Mouse (Mus musculus): Measurements from ENCODE around the gene Map3k14.
A peak's percentile ranks its signal among the peaks of the same experiment; 100 is the strongest.
"Not testable (repeated sequence)": the region's sequence is repeated elsewhere in the genome, so short reads cannot be mapped to it uniquely, and the experiment has no call there.

The Map3k14 gene

DNA sequence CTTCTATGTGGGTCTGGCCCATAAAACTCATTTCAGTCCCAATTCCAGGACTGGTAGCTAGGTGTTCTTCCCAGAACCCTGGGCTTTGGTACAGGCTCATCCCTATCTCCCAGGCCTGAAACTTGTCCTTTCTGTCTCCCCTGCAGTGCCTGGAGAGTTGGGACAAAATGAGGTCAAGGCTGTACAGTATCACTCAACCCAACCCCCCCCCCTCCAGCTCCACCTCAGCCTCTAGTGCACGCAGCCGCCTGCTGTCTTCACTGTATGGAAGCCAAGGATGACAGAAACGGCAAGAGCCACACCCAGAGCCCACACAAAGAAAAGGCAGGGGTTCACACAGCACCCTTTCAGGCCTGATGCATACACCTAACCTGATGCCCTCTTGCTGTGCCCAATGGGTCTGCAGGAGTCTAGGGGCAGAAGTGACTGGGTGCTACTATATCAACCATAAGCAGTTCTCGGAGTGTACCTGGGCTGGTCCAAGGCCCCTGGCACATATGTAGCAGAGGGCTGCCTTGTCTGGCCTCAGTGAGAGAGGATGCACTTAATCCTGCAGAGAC, 20.5 kb downstream of the Map3k14 start:
- DNase-seq (ENCODE audit: low read depth, low spot score): no peak

DNA sequence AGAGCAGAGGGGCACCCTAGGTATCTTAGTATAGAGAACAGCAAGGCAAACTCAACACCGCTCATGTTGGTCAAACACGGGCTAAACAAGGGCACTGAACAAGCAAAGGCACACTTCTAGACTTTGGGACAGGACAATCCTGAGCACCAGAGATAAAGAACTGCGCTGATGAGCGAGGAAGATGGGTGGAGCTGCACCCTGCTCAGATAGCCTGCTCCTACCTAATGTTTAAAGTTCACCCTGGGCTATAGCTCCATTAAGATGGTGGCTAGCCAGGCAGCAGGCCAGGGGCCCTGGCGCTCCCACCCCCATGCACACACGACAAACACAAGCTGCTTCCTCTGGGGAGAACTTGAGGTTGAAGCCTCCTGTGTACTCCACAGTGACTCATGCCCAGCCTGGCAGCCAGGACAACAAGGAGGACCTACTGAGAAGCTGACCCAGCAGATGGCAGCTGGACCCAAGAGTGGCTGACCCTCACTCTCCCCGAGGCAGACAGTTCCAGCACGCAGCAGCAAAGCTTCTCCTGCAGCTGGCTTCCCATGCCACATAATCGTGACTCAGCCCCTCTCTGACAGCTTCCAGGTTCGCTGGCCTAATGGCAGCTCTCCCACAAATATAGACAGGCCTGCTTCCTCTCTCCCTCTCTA, 21.1 kb downstream of the Map3k14 start:
- DNase-seq (ENCODE audit: low read depth, low spot score): no peak

DNA sequence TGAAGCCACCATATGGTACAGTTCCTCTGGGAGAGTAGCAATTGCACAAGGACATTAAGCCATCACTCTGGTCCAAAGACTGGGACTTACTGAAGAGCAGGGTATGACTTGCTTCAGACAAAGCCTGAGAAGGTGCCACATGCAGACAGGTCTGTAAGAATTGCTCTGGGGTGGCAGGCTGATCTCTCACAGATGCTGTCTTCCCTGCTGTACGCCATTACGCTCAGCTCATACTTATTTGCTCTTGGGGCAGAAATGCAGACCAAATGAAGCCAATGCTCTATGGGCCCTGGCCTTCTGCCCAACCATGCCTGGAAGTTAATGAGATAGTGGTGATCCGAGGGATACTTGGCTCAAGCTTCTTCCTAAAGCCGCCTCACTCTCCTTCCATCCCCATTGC, 22.4 kb downstream of the Map3k14 start:
- no peak for DNase-seq (ENCODE audit: low read depth, low spot score)

DNA sequence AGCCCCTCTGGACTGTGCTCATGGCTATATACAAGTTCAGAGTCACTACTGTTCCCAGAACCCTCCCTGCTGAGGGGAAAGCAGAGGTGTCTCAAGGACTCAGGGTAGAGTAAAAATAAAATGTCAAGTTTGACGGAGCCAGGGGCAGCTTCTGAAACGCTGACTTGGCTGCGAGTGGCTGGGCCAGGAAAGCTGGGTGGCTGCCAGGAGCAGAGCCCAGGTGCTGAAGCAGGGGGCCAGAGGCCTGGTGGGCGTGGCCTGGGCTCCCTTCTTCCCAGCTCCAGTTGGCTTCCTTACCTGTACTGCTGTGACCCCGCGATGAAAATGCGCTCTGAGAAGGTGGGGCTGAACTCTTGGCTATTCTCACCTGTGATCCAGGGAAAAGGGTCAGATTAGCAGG, 26.5 kb downstream of the Map3k14 start:
- DNase-seq (ENCODE audit: low read depth, low spot score): no peak

DNA sequence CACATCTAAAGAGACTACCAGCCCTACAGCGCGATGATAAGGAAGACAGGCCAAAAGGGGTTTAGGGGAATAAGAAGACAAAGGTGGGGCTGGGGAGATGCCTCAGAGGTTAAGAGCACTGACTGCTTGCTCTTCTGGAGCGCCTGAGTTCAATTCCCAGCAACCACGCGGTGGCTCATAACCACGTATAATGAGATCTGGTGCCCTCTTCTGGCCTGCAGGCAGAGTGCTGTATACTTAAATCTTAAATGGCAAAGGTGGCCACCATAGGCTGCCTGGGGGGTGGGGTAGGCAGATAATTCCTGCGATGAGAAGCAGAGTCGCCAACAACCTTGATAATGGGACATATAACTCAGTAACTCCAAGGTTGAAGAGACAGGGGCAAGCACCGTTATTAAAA, 29.5 kb downstream of the Map3k14 start:
- DNase-seq (ENCODE audit: low read depth, low spot score): no peak

DNA sequence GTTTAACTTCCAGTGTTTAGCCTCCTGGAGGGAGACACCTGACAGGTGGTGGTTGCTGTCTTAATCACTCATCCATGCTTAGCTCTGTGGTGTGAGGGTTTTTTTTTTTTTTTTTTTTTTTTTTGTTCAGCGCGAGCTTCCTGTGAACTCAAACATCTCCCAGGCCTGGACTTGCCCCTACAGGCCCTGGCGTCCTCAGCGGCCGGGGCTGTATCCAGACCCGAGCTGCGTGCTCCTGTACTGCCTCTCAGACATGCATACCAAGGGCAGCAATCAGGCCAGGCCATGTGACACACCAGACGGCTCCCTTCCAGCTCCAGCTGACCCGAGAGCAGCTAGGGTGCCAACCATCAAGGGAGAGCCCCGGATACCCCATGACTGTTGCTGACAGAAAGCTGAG, 30.4 kb downstream of the Map3k14 start:
- no peak for DNase-seq (ENCODE audit: low read depth, low spot score)

DNA sequence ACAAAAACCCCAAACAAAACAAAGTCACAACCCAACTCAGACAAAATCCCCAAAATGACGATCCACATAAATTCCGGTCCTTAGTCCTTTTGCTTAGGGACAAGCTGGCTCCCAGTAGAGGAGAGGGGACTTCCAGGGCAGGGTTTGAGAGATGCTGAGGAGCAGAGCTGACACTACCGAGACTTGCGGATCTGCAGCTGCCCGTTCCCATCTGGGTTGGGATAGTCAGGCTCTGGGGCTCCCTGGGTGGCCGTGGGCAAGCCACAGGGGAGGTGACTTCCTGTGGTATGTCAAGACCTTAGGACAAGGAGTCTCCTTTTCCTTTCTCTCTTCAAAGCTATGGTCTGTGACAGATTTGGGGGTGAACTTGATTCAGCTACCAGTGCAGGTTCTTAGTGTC, 30.8 kb downstream of the Map3k14 start:
- no peak for DNase-seq (ENCODE audit: low read depth, low spot score)

DNA sequence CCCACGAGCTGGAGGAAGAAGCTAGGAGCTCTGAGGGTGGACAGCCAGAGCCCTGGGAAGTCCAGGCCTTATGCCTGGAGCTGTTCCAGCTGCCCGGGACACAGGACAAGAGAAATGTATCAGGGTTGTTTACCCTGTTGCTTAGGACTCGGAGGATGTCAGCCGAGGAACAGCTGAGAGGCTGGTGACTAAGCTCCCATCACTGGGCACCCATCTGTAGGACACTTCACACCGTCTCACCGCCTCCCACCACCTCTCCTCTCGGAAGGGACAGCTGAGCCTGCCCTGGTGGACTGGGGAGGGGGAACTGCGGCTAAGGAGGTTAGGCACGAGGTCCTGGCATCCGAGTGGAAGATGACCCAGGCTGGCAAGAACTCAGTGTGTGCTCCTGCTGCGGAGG, 31.6 kb downstream of the Map3k14 start:
- no peak for DNase-seq (ENCODE audit: low read depth, low spot score)

DNA sequence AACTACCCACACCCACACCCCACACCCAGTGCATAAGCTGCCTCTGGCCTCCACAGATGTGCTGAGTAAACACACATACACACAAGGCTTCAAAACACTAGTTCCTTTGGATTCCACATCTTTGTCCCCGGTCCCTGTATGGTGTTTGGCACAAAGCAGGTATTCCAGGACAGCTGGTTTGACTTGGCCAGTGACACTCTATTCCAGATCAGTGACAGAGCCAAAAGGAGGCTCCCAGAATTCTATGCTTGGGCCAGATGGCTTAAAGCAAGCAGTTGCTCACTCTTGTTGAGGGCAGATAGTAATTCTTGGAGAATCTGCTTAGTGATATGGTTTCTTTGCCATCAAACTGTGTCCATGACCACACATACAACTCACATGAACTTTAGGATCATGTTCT, 32.8 kb downstream of the Map3k14 start:
- no peak for DNase-seq (ENCODE audit: low read depth, low spot score)

DNA sequence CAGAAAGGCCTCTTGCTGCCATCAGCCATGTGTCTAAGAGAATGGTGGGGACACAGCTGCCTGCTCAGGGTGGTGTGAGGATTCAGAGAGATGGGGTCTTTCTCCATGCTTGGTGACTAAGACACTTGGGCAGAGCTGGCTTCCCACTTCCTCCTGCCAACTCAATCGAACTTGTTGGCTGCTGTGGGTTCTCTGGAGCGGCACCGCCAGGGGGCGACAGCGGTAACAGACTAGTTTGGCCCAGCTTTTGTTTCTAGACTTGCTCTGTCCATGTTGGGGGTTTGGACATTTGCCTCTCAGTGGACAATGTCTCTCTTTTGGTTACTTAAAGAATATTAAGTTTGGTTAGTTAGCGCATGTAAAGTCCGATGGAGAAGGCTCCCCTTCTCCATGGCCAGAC, 34.3 kb downstream of the Map3k14 start:
- peak; percentile 73 for DNase-seq (ENCODE audit: low read depth, low spot score)

DNA sequence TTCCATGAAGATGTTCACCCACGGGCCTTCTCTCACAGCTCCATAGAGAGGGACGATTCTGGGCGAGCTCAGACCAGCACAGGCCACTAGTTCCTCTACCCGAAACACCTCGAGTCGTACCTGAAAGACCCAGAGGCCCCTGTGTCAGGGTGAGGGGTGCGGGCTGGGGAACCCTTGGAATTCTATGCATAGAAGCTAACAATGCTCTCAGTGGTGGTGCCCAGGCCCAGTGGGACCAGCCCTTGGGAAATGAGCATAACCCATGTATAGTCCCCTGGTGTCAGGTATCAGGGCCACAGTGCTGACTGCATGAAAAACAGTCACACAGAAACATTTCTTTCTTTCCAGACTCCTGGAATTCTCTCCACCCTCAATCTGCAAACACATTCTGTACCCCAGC, 35.9 kb downstream of the Map3k14 start:
- no peak for DNase-seq (ENCODE audit: low read depth, low spot score)

DNA sequence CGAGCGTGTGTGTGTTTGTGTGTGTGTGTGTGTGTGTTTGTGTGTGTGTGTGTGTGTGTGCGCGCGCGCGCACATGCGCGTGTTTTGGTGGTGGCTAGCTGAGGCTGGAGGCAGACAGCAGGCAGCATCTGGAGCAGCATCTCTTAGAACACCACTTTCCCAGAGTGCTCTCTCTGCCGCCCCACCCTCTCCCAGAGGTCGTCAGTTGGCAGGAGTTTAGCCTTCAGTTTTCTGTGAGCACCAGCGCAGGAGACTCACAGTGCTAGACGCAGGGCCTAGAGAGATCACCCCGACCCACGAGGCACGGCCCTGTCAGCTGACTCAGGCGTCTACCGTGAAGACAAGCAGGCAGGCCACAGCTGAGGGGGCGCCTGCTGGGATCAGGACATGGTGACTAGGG, 36.6 kb downstream of the Map3k14 start:
- DNase-seq (ENCODE audit: low read depth, low spot score): no peak

DNA sequence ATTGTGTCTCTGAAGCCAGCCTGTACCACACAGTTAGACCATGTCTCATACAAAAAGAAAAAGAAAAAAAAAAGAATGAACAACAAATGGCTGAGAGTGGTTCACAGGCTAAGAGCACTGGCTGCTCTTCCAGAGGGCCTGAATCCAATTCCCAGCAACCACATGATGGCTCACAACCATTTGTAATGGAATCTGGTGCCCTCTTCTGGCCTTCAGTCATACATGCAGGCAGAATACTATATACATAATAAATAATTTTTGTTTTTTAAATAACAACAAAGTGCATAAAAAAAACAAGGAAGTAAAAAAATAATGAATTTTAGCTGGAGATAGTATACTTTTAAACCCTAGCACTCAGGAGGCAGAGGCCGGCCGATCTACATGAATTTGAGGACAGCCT, 37.7 kb downstream of the Map3k14 start:
- no peak for DNase-seq (ENCODE audit: low read depth, low spot score)

DNA sequence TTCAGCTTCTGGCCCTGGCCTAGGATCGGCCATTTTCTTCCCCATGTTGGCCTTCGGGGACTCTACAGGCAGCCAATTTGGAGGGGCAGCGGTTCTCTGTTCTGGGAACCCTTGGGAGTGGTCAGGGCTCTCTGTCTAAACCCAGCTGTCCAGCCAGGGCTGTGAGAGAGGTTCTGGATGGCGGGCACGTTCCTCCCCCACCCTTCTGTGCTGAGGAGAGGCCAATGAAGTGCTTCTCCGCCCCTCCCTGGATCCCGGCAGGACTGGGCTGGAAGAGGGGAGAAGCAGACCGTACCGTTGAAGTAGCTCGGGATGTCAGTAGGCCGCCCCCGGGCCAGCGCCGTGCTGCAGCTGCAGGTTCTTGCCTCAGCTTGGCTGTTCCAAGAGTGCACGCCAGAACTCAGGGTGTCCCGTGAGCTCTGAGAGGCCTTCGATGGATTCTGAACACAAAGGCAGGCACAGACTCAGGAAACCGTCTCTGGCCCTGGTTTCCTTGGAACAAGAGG, 43.3 kb downstream of the Map3k14 start:
- no peak for DNase-seq (ENCODE audit: low read depth, low spot score)

DNA sequence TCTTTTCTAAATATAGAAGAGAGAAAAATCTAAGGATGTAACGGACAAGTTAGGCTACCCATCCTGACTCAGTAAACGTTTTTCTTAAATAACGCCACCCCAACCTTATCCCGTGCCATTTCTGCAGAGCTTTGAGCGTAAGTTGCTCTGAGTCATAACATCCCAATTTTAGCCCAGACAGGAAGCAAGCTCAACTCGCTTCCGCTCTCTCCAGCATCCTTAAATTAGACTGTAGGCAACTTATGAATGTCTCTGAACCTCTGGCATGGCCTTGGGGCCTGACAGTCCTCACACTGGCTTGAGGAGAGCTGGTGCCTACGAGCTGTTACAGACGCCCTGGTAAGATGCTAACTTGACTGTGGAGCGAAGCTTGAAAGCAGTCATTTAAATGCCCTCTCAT, 43.8 kb downstream of the Map3k14 start:
- DNase-seq (ENCODE audit: low read depth, low spot score): no peak

DNA sequence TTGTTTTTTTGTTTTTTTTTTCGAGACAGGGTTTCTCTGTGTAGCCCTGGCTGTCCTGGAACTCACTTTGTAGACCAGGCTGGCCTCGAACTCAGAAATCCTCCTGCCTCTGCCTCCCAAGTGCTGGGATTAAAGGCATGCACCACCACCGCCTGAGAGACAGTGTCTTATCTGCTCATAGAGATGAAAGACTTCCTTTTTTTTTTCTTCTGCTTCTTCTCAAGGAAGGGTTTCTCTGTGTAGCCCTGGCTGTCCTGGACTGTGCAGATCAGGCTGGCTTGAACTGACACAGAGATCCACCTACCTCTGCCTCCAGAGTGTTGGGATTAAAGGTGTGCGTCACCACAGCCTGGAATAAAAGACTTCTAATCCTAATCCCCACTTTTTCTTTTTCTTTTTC, 44.6 kb downstream of the Map3k14 start:
- not testable (repeated sequence) for DNase-seq (ENCODE audit: low read depth, low spot score)

DNA sequence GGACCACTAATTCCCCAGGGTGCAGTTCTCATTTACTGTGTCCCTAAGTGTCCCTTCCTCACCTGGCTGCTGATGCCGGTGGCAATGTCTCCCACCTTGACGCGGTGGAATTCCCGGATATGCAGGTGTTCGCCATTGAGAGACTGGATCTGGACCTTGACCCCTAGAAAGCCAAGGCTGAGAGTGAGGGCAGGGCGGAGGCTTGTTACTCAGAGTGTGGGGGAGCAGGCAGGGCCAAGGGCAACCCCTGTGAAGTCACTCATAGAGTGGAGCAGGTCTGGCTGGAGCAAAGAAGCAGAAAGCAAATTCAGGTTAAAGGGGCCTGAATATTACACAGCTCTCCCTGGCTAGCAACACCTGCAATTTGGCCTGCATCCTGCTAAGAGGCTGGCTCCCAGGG, 45.8 kb downstream of the Map3k14 start:
- DNase-seq (ENCODE audit: low read depth, low spot score): no peak

DNA sequence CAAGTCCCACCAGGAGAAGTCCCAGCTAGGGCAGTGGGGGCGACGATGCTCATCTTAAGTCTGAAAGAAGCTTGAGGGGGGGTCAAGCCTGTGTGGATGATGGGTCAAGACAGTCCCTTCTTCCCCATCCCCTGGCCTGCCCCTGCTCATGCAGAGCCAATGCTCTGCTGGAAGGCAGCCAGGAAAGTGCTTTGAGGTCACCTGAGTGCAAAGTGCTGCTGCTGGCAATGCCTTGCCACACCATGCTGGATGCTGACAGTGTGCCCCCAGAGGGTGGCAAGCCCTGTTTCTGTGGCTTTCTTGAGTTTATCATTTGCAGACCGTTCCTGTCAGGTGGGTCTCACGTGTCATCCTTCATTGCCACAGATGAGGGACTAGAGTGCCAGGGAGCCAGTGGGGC, 47.3 kb downstream of the Map3k14 start:
- DNase-seq (ENCODE audit: low read depth, low spot score): no peak

DNA sequence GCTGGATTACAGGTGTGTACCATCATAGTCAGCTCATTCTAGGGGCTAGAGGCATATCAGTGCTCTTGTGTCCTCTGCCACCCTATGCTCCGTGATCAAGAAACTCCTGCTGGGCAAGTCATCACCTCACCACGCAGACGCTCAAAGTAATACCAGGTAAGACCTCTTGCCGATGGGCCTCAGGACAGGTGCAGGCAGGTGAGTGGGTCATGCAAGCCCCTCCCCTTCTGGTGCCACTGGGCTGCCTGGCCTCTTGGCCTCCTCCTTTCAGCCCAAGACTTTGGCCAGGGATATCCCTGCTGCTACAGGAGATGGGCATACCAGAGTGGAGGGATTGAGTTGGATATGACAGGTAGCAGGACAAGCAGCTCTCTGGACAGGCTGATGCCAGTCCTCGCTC, 48.0 kb downstream of the Map3k14 start:
- no peak for DNase-seq (ENCODE audit: low read depth, low spot score)

DNA sequence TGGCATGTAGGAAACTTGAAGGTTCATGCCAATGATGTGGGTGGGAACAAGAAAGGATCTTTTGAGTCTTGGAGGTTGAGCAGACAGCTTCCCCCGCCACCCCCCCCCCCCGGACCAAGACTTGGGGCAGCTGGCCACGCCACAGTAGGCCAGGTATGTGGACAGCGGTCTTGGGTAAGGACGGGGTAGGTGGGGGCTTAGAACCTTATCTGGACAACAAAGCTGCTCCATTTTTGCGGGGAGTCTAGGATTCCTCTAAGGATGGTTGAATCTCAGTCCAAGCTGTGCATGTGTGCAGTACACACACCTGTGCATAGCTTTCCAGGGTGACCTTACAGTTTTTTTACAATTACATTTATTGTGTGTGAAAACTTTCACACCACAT, 48.8 kb downstream of the Map3k14 start:
- DNase-seq (ENCODE audit: low read depth, low spot score): no peak

DNA sequence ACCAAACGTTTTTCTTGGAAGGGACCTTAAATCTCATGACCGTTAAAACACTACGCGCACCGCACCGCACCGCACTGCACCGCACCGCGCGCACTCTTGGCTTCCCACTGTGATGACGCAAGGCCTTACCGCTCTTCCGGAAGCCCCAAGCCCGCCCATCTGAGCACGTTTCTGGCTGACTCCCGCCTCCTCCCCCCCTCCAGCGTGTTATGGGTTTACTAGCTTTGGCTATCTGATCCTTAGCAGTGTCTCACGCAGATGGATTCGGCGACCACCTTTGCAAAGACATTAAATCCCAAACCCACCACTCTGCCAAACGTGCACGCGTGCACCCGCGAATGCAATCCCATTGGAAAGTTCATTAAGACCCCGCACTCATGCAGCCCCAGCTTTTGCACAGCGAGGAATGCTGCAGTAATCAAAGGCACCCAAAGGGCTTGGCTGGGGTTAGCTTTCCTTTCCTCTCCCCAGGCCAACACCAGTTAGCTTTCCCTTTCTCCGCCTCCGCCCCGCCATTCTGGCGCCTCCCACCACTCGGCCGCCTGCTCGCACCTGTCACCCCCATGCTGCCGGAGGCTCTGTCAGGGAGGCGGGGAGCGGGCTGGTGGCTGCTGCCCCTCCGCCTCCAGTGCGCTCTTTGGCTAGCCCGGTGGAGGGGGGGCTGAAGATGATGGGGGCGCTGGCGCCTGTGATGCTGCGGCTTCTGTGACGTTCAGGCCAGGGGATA, 49.3 kb downstream of the Map3k14 start, which contains the start of gene Spata32:
Spata32 (minus strand) TSS at position 643 of the 727 bp plus-strand sequence.
- DNase-seq (ENCODE audit: low read depth, low spot score): peak; percentile 68

DNA sequence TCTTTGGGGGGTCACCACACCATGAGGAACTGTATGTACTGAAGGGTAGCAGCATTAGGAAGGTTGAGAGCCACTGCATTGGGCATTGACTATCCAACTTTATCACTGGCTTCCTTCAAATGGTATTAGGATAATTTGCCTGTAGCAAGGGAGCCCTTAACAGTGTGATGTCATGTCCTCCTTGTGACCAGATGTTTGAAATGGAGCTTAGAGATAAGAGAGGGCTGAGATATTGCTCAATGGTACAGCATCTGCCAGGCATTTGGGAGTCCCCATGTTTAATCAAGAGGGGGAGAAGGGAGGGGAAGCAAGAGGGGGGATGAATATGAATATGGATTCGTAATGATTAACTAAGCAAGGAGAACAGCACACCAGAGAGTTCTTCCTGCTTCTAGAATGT, 51.9 kb downstream of the Map3k14 start:
- no peak for DNase-seq (ENCODE audit: low read depth, low spot score)

DNA sequence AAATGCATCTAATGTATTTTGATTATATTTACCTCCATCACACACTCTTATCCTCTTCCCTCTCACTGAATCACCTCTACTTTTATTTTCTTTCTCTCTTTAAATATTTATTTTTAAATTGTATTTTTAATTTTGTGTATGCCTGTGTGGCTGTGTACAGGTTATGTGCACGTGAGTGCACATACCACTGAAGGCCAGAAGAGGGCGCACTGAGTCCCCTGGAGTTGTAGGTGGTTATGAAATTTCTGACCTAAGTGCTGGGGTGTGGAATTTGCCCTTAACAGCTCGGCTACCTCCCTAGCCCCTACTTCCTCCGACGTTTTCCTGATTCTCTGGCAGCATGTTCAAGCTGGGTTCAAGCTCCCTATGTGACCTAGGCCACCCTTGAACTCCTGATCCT, 53.6 kb downstream of the Map3k14 start:
- no peak for DNase-seq (ENCODE audit: low read depth, low spot score)

All from mesoderm, embryonic 11.5 days (tissue).